Mouse (Mus musculus) kidney, adult 2 months (tissue): ENCODE data around the gene Ublcp1. TPM values are rescaled to one million over a fixed set of nuclear protein-coding genes. Genes with fewer than 3 reads are reported as not detected.
"Not testable (repeated sequence)": the region's sequence is repeated elsewhere in the genome, so short reads cannot be mapped to it uniquely, and the experiment has no call there.

Source experiments
- DNase-seq: peaks from one replicate; pipeline ENCODE4 v3.0.0; 2021
- H3K27ac ChIP-seq: fragments of 200-500 bp; 2 replicates; pipeline ENCODE4 v1.5.1; 2012; ENCODE audit warnings: low read depth, low read length, control low read depth, inconsistent platforms; ENCODE audit not compliant: insufficient read depth
- H3K27me3 ChIP-seq: fragments of 200-500 bp; replicated peaks from 2 replicates; pipeline ENCODE4 v1.6.1; 2012; ENCODE audit warnings: mild to moderate bottlenecking, moderate library complexity, low read length, inconsistent platforms; ENCODE audit not compliant: control insufficient read depth, insufficient read depth
- H3K36me3 ChIP-seq: fragments of 200-500 bp; 2 replicates; pipeline ENCODE4 v1.6.1; 2012; ENCODE audit warnings: mild to moderate bottlenecking, moderate library complexity, low read length, inconsistent platforms; ENCODE audit not compliant: control insufficient read depth, insufficient read depth
- H3K4me1 ChIP-seq: fragments of 200-500 bp; 2 replicates; pipeline ENCODE4 v1.6.1; 2011; ENCODE audit warnings: low read length; ENCODE audit not compliant: control insufficient read depth, insufficient read depth
- H3K4me3 ChIP-seq: fragments of 200-500 bp; 2 replicates; pipeline ENCODE4 v1.5.1; 2011; ENCODE audit warnings: mild to moderate bottlenecking, low read depth, low read length, control low read depth; ENCODE audit not compliant: insufficient read depth
- CTCF ChIP-seq: fragments of 200-500 bp; conservative IDR thresholded peaks from 2 replicates; pipeline ENCODE4 v1.5.1; 2011; ENCODE audit warnings: low read depth, mild to moderate bottlenecking, control low read depth, low read length, moderate library complexity, mixed read lengths; ENCODE audit not compliant: insufficient read depth, insufficient read length
- POLR2A ChIP-seq: fragments of 200-500 bp; IDR thresholded peaks from one replicate; pipeline ENCODE4 v1.6.1; 2011; ENCODE audit warnings: low read depth, low read length, control low read depth
- WGBS: fragments of 180-500 bp; shearing (Covaris S2); methylation state at CpG from one replicate; pipeline ENCODE4 v1.1.7; 2018; 5-methylcytosine and 5-hydroxymethylcytosine counted together
- polyA plus RNA-seq: library from polyadenylated mRNA; depleted of rRNA; stranded (reverse); fragments of >200 nt; gene quantifications from 2 replicates; pipeline ENCODE4 v1.2.3, GENCODE M21; 2012

The Ublcp1 gene
- polyA plus RNA-seq, 1 experiment = 18.7 TPM

DNA sequence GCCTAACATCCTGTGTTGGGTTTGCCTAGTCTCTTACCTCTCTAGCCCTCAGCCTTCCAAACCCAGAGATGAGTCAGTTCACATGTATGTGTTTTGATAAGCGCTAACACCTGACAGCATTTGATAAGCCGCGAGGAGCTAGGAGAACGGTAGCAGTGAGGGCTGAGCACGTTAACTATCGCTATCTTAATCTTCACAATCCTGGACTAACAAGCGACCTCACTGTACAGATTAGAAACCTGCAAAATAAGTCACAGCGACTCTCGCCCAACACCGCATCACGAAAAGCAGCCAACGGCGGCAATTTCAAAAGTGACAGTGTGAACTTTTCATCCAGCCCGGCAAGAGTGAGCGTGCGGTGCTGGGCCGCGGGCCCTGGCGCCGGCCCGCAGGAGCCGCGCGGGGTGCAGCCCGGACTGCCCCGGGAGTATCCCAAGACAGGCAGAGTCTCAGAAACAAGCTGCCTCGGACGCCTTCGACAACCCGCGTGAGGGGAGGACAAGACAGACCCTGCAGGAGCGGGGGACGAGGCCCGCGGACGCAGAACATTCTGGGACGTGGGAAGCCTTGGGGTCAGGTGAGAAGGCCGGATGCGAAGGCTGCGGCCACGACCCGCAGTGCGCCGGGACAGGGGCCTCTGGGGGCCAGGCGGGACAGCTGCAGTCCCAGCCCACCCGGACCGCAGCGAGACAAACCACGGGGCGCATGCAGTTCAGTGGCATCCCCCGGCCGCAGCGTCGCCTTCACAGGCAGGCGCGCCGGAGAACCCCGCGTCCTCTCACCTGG is 459 bp downstream of the Ublcp1 start:
- WGBS = 1% methylated on average over 59 of the region's 59 CpGs

DNA sequence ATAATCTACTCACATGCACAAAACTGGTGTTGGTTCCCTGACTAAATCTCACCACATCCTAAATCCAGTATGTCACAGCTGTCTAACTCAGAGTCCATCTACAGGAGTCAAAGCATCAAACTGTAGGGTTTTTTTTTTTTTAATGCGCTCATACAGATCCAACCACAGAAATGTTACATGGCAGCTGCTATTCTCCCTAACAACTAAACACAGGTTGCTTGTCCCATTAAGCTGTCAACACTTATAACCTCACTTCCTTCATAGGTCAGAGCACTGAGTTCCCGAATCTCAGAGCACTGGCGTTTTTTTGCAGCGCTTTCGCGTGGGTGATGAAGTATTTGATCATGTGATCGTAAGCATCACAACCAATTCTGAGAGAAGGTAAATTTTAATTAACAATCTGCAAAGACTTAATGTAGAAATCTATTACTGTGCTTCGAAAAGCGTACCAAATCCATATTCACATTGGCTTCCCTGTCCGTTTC is 1.9 kb downstream of the Ublcp1 start:
- H3K4me3 ChIP-seq = no peak overlapping the region
- peak; percentile 14 for DNase-seq
- H3K27ac ChIP-seq = no peak overlapping the region
- 67% methylated on average over 10 of the region's 10 CpGs for WGBS
- peaks cover 6% of the 10 kb centered on the region; the same call in 1 of the 2 replicates for H3K4me1 ChIP-seq
- TF ChIP-seq CTCF = no peak
- no peak for TF ChIP-seq POLR2A
- H3K27me3 ChIP-seq = no peaks in the 10 kb centered on the region
- H3K36me3 ChIP-seq = no peaks in the 10 kb centered on the region; the same call in 1 of the 2 replicates

More for the DNA sequence above, 459 bp downstream of the Ublcp1 start:
- peaks cover 6% of the 10 kb centered on the region; the same call in 1 of the 2 replicates for H3K4me1 ChIP-seq
- no peaks in the 10 kb centered on the region; the same call in 1 of the 2 replicates for H3K36me3 ChIP-seq
- peak overlapping the region; percentile 93 for H3K4me3 ChIP-seq
- no peak for TF ChIP-seq CTCF
- no peak for TF ChIP-seq POLR2A
- DNase-seq = no peak
- no peaks in the 10 kb centered on the region for H3K27me3 ChIP-seq
- H3K27ac ChIP-seq = peak overlapping the region; percentile 93

DNA sequence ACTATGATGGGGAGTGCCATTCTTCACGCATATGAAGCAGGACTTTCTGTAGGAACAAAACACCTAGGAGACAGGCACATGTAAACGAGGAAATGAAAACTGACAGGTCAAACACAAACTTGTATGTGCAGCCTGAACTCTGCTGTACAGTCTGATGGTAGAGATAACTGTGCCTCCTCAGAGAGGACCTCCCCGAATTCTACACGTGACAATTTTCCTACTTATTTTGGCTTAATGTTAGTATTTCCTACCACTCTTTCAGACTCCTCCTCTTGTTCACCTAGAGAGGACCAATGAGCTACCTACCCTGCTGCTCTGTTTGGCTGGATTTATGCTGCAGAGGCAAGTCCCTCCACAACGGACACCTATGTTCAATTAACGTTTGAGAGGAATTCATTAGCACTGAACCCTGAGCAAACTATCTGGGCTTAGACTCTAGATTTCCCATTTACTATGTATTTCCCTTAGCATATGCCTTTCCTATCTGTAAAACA is 3.3 kb downstream of the Ublcp1 start:
- Histone ChIP-seq H3K27me3 (no peaks in the 10 kb centered on the region), H3K4me1 (peaks cover 6% of the 10 kb centered on the region; the same call in 1 of the 2 replicates), H3K27ac (no peak overlapping the region), H3K4me3 (no peak overlapping the region), H3K36me3 (no peaks in the 10 kb centered on the region; the same call in 1 of the 2 replicates)
- 71% methylated on average over 6 of the region's 6 CpGs for WGBS
- TF ChIP-seq POLR2A (no peak), CTCF (no peak)
- DNase-seq = no peak

DNA sequence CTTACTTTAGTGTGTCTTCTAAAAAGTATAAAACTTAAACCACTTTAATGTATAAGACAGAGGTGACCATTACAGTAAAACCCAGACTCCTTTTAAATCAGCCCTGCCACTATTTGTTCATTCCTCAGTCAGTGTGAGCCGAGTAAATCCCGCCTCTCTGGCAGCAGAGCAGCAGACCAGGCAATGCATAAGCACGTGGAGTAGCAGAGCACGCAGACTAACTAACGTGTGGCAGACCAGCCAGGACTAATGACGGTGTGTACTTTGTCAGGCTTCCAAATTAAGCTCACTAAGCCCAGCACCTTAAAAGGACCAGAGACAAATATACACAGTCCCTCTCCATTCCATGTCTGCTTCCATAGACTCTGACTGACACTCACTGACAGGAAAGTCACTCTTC is 8.8 kb downstream of the Ublcp1 start:
- peak; percentile 59 for DNase-seq
- Histone ChIP-seq H3K4me3 (no peak overlapping the region), H3K27ac (no peak overlapping the region), H3K27me3 (no peaks in the 10 kb centered on the region), H3K4me1 (no peaks in the 10 kb centered on the region), H3K36me3 (peaks cover 3% of the 10 kb centered on the region; the same call in 1 of the 2 replicates)
- TF ChIP-seq CTCF = no peak
- TF ChIP-seq POLR2A = no peak
- WGBS = 28% methylated on average over 6 of the region's 6 CpGs

DNA sequence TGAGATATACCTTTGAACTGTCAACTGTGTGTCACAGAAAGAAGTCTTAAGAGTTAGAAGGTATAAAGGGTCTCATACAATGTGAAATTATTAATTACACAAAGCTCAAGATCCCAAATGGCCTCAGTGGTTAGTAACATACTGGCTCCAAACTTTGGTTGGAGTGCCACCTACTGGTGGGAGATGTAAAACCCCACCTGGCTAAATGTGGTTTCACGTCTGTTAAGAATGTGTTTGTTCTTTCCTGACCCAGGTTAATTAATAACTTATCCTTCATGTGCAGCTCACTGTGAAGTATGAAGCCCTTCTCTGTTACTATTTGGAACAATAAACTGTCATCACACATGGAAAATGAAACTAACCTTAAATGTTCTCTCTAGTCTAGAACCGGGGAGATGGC is 16.9 kb downstream of the Ublcp1 start:
- TF ChIP-seq CTCF (peak; percentile 54), POLR2A (no peak)
- H3K4me3 ChIP-seq = no peak overlapping the region
- no peaks in the 10 kb centered on the region for H3K27me3 ChIP-seq
- H3K27ac ChIP-seq = no peak overlapping the region
- H3K4me1 ChIP-seq = peaks cover 5% of the 10 kb centered on the region; the same call in 1 of the 2 replicates
- DNase-seq = peak; percentile 83
- 26% methylated on average over 2 of the region's 2 CpGs for WGBS
- no peaks in the 10 kb centered on the region; the same call in 1 of the 2 replicates for H3K36me3 ChIP-seq

DNA sequence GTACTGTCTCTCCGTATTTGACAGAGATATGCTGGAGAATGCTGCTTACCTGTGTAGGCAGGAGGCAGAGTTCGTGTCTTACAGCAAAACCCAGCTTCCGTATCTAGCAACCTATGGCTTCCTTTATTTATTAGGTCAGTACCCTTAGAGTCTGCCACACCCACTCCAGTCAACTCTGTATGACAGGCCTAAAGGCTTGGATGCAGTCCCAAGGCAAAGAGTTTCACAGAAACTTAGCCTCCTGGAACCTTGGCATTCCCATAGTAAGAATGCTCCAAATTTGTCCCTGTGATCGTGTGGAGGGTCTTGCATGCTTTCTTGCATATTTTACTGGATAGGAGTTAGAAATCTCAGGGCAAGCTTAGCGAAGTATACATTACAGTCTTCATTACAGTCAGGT is 18.3 kb downstream of the Ublcp1 start:
- not testable (repeated sequence) for DNase-seq, H3K4me3 ChIP-seq, H3K36me3 ChIP-seq, H3K4me1 ChIP-seq, H3K27ac ChIP-seq, H3K27me3 ChIP-seq
- WGBS = 94% methylated on average over 5 of the region's 5 CpGs

DNA sequence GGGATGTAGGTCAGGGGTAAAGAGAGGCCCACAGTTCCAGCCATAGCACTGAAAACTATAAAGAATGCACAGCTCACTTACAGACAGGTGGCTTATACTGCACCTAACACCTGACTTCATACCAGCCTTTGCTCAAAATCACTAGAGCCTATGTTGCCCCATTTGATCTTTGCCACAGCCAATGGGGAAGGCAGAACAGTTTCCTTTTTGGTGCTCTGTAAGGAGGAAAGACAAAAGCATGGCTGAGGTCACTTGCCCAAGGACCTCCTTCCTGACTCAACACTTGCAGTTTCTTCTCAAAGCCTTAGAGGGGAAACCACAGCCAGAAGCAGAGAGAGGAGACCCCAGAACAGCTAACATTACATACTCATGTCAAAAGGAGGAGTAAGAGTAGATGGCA is 19.3 kb downstream of the Ublcp1 start:
- TF ChIP-seq POLR2A (no peak), CTCF (no peak)
- peaks cover 5% of the 10 kb centered on the region; the same call in 1 of the 2 replicates for H3K4me1 ChIP-seq
- DNase-seq = no peak
- no peaks in the 10 kb centered on the region for H3K27me3 ChIP-seq
- no peaks in the 10 kb centered on the region; the same call in 1 of the 2 replicates for H3K36me3 ChIP-seq
- H3K4me3 ChIP-seq = no peak overlapping the region
- no peak overlapping the region for H3K27ac ChIP-seq
